Mouse (Mus musculus) effector memory CD4-positive, alpha-beta T cell, adult 7 months (primary cell): ENCODE results near the gene Spata31d1a. TPM values are rescaled to one million over a fixed set of nuclear protein-coding genes. Genes with fewer than 3 reads are reported as not detected.

Experiments used
- polyA plus RNA-seq: library from polyadenylated mRNA; unstranded; fragments of 100-300 nt; shearing (Covaris generic); gene quantifications from one replicate; pipeline ENCODE4 v1.2.1, GENCODE M21; 2017

Spata31d1a gene
- polyA plus RNA-seq: not detected

GRCm38 (mm10) chr13:59710230-59710629 lies at the start of gene Spata31d1a:
Spata31d1a (minus strand) TSS chr13:59710330.

GRCm38 (mm10) chr13:59746711-59747110 lies 36.6 kb upstream of the Spata31d1a start, which contains the start of gene 1700014D04Rik:
1700014D04Rik (minus strand) TSS chr13:59746752.

GRCm38 (mm10) chr13:59731652-59732051 lies 21.5 kb upstream of the Spata31d1a start, which contains the start of gene Spata31d1d:
Spata31d1d (minus strand) TSS chr13:59731752.

GRCm38 (mm10) chr13:59711984-59712383 lies 1.9 kb upstream of the Spata31d1a start, which contains the start of gene Spata31d1b:
Spata31d1b (plus strand) TSS chr13:59712284.

GRCm38 (mm10) chr13:59694008-59694407 lies 16.1 kb downstream of the Spata31d1a start, which contains the start of gene 4921517D22Rik:
4921517D22Rik (minus strand) TSS chr13:59694108.

GRCm38 (mm10) chr13:59675151-59676011 lies 34.7 kb downstream of the Spata31d1a start, which contains the start of gene Golm1:
Golm1 (minus strand) TSS chr13:59675811.

Other genes starting within 250 kb of the Spata31d1a start
- 19.6 TPM for gene Agtpbp1, start 125.1 kb downstream of the Spata31d1a start, polyA plus RNA-seq
- gene Naa35, start 125.1 kb downstream of the Spata31d1a start, polyA plus RNA-seq: 38.1 TPM
- gene Golm1, start 34.5 kb downstream of the Spata31d1a start, polyA plus RNA-seq: 60.6 TPM
- gene 4921517D22Rik, start 16.2 kb downstream of the Spata31d1a start, polyA plus RNA-seq: not detected
- gene Spata31d1b, start 2.0 kb upstream of the Spata31d1a start, polyA plus RNA-seq: not detected
- not detected for gene Spata31d1d, start 21.4 kb upstream of the Spata31d1a start, polyA plus RNA-seq
- gene 1700014D04Rik, start 36.4 kb upstream of the Spata31d1a start, polyA plus RNA-seq: not detected
- gene Isca1, start 59.5 kb upstream of the Spata31d1a start, polyA plus RNA-seq: 117 TPM
- gene Gm49354, start 71.9 kb upstream of the Spata31d1a start, polyA plus RNA-seq: not detected
- gene Tut7, start 112.8 kb upstream of the Spata31d1a start, polyA plus RNA-seq: 184 TPM